Mouse (Mus musculus) hindbrain, embryonic 10.5 days (tissue): Measurements from ENCODE around the gene Prr23a2. TPM values are rescaled to one million over a fixed set of nuclear protein-coding genes. Genes with fewer than 3 reads are reported as not detected.

Experiments used
- DNase-seq: peaks from one replicate; pipeline ENCODE4 v3.0.0-alpha.2; 2017; ENCODE audit warnings: low spot score
- H3K27ac ChIP-seq: fragments of 300-500 bp; sonication (generic); 2 replicates; pipeline ENCODE4 v1.5.1; 2016; ENCODE audit warnings: mild to moderate bottlenecking, moderate library complexity
- H3K27me3 ChIP-seq: fragments of 300-500 bp; sonication (generic); 2 replicates; pipeline ENCODE4 v1.6.1; 2016; ENCODE audit warnings: mild to moderate bottlenecking; ENCODE audit not compliant: poor library complexity, insufficient read depth, severe bottlenecking
- H3K36me3 ChIP-seq: fragments of 300-500 bp; sonication (generic); 2 replicates; pipeline ENCODE4 v1.6.1; 2016; ENCODE audit warnings: mild to moderate bottlenecking, moderate library complexity
- H3K4me1 ChIP-seq: fragments of 300-500 bp; sonication (generic); replicated peaks from 2 replicates; pipeline ENCODE4 v1.6.1; 2016; ENCODE audit warnings: mild to moderate bottlenecking
- H3K4me3 ChIP-seq: fragments of 300-500 bp; sonication (generic); 2 replicates; pipeline ENCODE4 v1.5.1; 2016; ENCODE audit warnings: mild to moderate bottlenecking, moderate library complexity
- H3K9me3 ChIP-seq: fragments of 300-500 bp; sonication (generic); 2 replicates; pipeline ENCODE4 v1.6.1; 2016; ENCODE audit warnings: mild to moderate bottlenecking, moderate library complexity
- WGBS: fragments of 180-500 bp; shearing (Covaris S2); methylation state at CpG from one replicate; pipeline ENCODE4 v1.1.7; 2016; 5-methylcytosine and 5-hydroxymethylcytosine counted together
- polyA plus RNA-seq: library from polyadenylated mRNA; unstranded; fragments of >200 nt; fragmentation: Nextera tagmentation; extraction: Ambion mirVana; gene quantifications from 2 replicates; pipeline ENCODE4 v1.2.1, GENCODE M21; 2016

Prr23a2 gene
- polyA plus RNA-seq, 1 experiment from 2014 or later, result not detected

DNA sequence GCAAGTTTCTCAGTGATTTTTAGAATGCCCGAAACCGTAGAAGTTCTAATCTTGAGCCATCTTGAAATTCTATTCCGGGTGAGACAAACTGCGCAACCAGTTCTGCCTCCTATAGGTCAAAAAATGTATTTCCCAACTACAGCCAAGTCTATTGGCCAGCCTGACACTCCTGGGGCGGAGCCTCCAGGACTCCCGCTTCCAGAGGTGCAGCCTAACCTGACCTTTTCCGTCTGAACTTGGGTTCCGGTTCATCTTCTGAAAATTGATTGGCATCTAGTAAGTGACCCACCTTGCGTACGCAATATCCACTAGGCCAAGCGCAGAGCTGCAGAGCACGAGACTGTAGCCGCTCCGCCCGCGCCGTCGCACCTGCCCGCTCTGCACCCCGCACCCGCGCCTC is 8.3 kb downstream of the Prr23a2 start, which contains the start of gene Prr23a3:
TSS of gene Prr23a3 (plus strand) at position 197 of the 400 bp plus-strand sequence.
- no peaks in the 10 kb centered on the region for H3K36me3 ChIP-seq
- H3K27me3 ChIP-seq, result peaks cover 17% of the 10 kb centered on the region
- H3K4me3 ChIP-seq, result peak within 1 kb of the TSS; percentile 24
- WGBS, result 61% methylated on average over 22 of the region's 22 CpGs
- 0 out of 2 replicates have a peak, but pooled peaks cover 9% of the 10 kb centered on the region for H3K9me3 ChIP-seq
- no peak for DNase-seq
- H3K27ac ChIP-seq, result no peak within 1 kb of the TSS
- H3K4me1 ChIP-seq, result no peaks in the 10 kb centered on the region; the same call in 1 of the 2 replicates

DNA sequence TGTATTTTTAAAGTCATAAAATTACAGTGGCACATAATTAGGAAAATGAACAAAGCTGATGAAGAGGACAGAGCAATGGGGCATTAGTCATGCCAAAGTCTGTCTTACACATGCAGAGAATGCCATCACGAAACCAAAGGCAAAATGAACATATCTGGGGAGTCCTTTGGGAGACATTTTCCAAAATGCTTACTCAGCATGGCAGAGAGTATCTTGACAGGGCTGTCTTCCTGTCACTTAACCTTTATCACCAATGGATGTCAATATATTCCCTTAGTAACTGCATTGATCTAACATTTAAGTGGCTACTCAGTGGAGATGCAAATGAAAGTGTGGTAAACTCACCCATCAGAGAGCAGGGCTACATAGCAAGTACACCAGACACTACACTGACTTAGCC is 45.2 kb downstream of the Prr23a2 start:
- Histone ChIP-seq H3K27me3 (no peaks in the 10 kb centered on the region), H3K4me3 (no peak overlapping the region), H3K4me1 (no peaks in the 10 kb centered on the region), H3K36me3 (no peaks in the 10 kb centered on the region), H3K9me3 (peaks cover 18% of the 10 kb centered on the region), H3K27ac (no peak overlapping the region)
- DNase-seq, result no peak
- whole genome bisulfite sequencing, result 78% methylated on average over 1 of the region's 1 CpGs

DNA sequence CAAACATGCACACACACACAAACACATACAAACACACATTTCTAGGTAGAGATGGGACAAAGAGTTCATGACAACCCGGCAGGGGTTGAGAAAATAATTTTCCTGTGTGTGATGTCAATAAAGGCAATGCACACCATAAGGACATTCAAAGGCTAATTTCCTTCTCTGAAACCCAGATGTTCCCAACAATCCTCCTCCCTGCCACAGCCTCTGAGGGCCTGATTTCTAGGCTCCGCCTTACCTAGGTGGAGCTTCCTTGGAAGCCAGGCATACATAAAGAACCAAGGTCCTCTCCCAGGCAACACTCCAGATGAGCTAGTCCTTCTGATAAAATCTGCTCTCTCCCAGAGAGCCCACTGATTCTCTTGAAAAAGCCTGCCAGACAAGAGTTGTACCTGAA is 46.5 kb downstream of the Prr23a2 start, which contains the start of gene 7420426K07Rik:
TSS of gene 7420426K07Rik (plus strand) at position 301 of the 400 bp plus-strand sequence.
- no peaks in the 10 kb centered on the region for H3K27me3 ChIP-seq
- WGBS, result 92% methylated on average over 2 of the region's 2 CpGs
- DNase-seq, result no peak
- no peaks in the 10 kb centered on the region for H3K4me1 ChIP-seq
- H3K27ac ChIP-seq, result no peak within 1 kb of the TSS
- H3K4me3 ChIP-seq, result no peak within 1 kb of the TSS
- no peaks in the 10 kb centered on the region for H3K36me3 ChIP-seq
- H3K9me3 ChIP-seq, result peaks cover 4% of the 10 kb centered on the region; the same call in 1 of the 2 replicates

Other genes with a start within 250 kb of the Prr23a2 start
- 0.31 TPM in 1 of 2 replicates, not detected in the other for gene Prr23a1, start 14.0 kb upstream of the Prr23a2 start, polyA plus RNA-seq
- gene Prr23a3, start 8.3 kb downstream of the Prr23a2 start, polyA plus RNA-seq, result 0.29 TPM in 1 of 2 replicates, not detected in the other
- not detected in 2 replicates for gene 7420426K07Rik, start 46.6 kb downstream of the Prr23a2 start, polyA plus RNA-seq
- 2.4 and 3.1 TPM in 2 replicates for gene Foxl2, start 98.8 kb downstream of the Prr23a2 start, polyA plus RNA-seq
- 73.7 and 77.8 TPM in 2 replicates for gene Faim, start 129.9 kb downstream of the Prr23a2 start, polyA plus RNA-seq
- gene Gm1123, start 179.2 kb downstream of the Prr23a2 start, polyA plus RNA-seq, result not detected in 2 replicates